Mouse (Mus musculus) erythroblast, embryonic 14.5 days (primary cell): ENCODE measurements at regions not wholly inside any gene's neighbourhood (a gene's known extent, or its start where the extent isn't known, plus 50 kb on each side); places are given as distances from the start of the nearest gene placed in this dataset.

Experiments
- GATA1 ChIP-seq: IDR thresholded peaks from 2 replicates; pipeline ENCODE4 v1.6.1; 2012; ENCODE audit warnings: low read length, inconsistent platforms, mixed read lengths
- TAL1 ChIP-seq: IDR thresholded peaks from 3 replicates; pipeline ENCODE4 v1.6.1; 2012; ENCODE audit warnings: low read length, inconsistent platforms, mixed read lengths

GRCm38 (mm10) chr3:9345885-9346284 is 264.0 kb downstream of the Zfp704 start:
- no peak for TF ChIP-seq GATA1
- no peak for TF ChIP-seq TAL1
